Mouse (Mus musculus): ENCODE results near the gene Fkbp6. TPM values are rescaled to one million over a fixed set of nuclear protein-coding genes. Genes with fewer than 3 reads are reported as not detected.
"Not testable (repeated sequence)": the region's sequence is repeated elsewhere in the genome, so short reads cannot be mapped to it uniquely, and the experiment has no call there.

The Fkbp6 gene
- polyA plus RNA-seq, 1 experiment from 2014 or later, result not detected

- peak within 1 kb of the TSS; percentile 84 for H3K4me2 ChIP-seq
- WGBS, result under 1% methylated on average over 64 of the region's 64 CpGs
- H3K9ac ChIP-seq, result peak within 1 kb of the TSS; percentile 94
- H3K4me1 ChIP-seq, result peaks cover 14% of the 10 kb centered on the region
- H3K27me3 ChIP-seq, result no peaks in the 10 kb centered on the region
- H3K9me3 ChIP-seq, result no peaks in the 10 kb centered on the region; the same call in 1 of the 2 replicates
- peak within 1 kb of the TSS; percentile 99 for H3K4me3 ChIP-seq
- H3K36me3 ChIP-seq, result peaks cover 38% of the 10 kb centered on the region
- H3K27ac ChIP-seq, result peak within 1 kb of the TSS; percentile 81
- peak; percentile 60 for ATAC-seq (ENCODE audit: insufficient number of reproducible peaks, insufficient read depth, low FRiP score, low TSS enrichment, low read depth)
Observed at GRCm38 (mm10) chr5:135369787-135370654, 20.2 kb upstream of the Fkbp6 start, which contains the start of gene Nsun5. Gene Nsun5 (plus strand): TSS chr5:135369953.

GRCm38 (mm10) chr5:135369196-135369595 is 19.4 kb upstream of the Fkbp6 start:
- Histone ChIP-seq H3K4me2 (peak overlapping the region; percentile 84), H3K4me3 (peak overlapping the region; percentile 99), H3K9ac (peak overlapping the region; percentile 94), H3K36me3 (peaks cover 29% of the 10 kb centered on the region), H3K27ac (peak overlapping the region; percentile 81), H3K4me1 (peaks cover 11% of the 10 kb centered on the region)
- H3K27me3 ChIP-seq; ATAC-seq (ENCODE audit: insufficient number of reproducible peaks, insufficient read depth, low FRiP score, low TSS enrichment, low read depth); H3K9me3 ChIP-seq: not testable (repeated sequence)
- 59% methylated on average over 9 of the region's 9 CpGs for WGBS

- Histone ChIP-seq H3K4me1 (peaks cover 11% of the 10 kb centered on the region), H3K4me3 (no peak overlapping the region), H3K9ac (no peak overlapping the region), H3K4me2 (no peak overlapping the region), H3K27ac (no peak overlapping the region), H3K27me3 (no peaks in the 10 kb centered on the region), H3K36me3 (peaks cover 21% of the 10 kb centered on the region), H3K9me3 (no peaks in the 10 kb centered on the region)
- ATAC-seq (ENCODE audit: insufficient number of reproducible peaks, insufficient read depth, low FRiP score, low TSS enrichment, low read depth), result no peak
- WGBS, result 72% methylated on average over 6 of the region's 6 CpGs
Observed at GRCm38 (mm10) chr5:135368312-135368711, 18.5 kb upstream of the Fkbp6 start.

- H3K36me3 ChIP-seq, result peaks cover 17% of the 10 kb centered on the region
- H3K27ac ChIP-seq, result no peak overlapping the region
- H3K9me3 ChIP-seq, result no peaks in the 10 kb centered on the region
- H3K4me2 ChIP-seq, result no peak overlapping the region
- H3K4me1 ChIP-seq, result peaks cover 11% of the 10 kb centered on the region
- WGBS, result 52% methylated on average over 6 of the region's 6 CpGs
- H3K4me3 ChIP-seq, result no peak overlapping the region
- no peaks in the 10 kb centered on the region for H3K27me3 ChIP-seq
- H3K9ac ChIP-seq, result no peak overlapping the region
- no peak for ATAC-seq (ENCODE audit: insufficient number of reproducible peaks, insufficient read depth, low FRiP score, low TSS enrichment, low read depth)
Observed at GRCm38 (mm10) chr5:135367841-135368240, 18.0 kb upstream of the Fkbp6 start.

GRCm38 (mm10) chr5:135363540-135363939 is 13.7 kb upstream of the Fkbp6 start:
- H3K36me3 ChIP-seq, result no peaks in the 10 kb centered on the region
- H3K9ac ChIP-seq, result no peak overlapping the region
- 0 out of 2 replicates have a peak, but pooled peaks cover 3% of the 10 kb centered on the region for H3K9me3 ChIP-seq
- H3K4me3 ChIP-seq, result no peak overlapping the region
- WGBS, result 28% methylated on average over 12 of the region's 12 CpGs
- no peaks in the 10 kb centered on the region for H3K4me1 ChIP-seq
- no peaks in the 10 kb centered on the region for H3K27me3 ChIP-seq
- H3K4me2 ChIP-seq, result no peak overlapping the region
- H3K27ac ChIP-seq, result no peak overlapping the region
- no peak for ATAC-seq (ENCODE audit: insufficient number of reproducible peaks, insufficient read depth, low FRiP score, low TSS enrichment, low read depth)

- H3K36me3 ChIP-seq, result no peaks in the 10 kb centered on the region
- no peak for ATAC-seq (ENCODE audit: insufficient number of reproducible peaks, insufficient read depth, low FRiP score, low TSS enrichment, low read depth)
- 84% methylated on average over 3 of the region's 3 CpGs for WGBS
Observed at GRCm38 (mm10) chr5:135362572-135362971, 12.7 kb upstream of the Fkbp6 start.

GRCm38 (mm10) chr5:135359772-135360171 is 9.9 kb upstream of the Fkbp6 start:
- no peaks in the 10 kb centered on the region for H3K27me3 ChIP-seq

More at GRCm38 (mm10) chr5:135362572-135362971, 12.7 kb upstream of the Fkbp6 start:
- Histone ChIP-seq H3K4me2 (no peak overlapping the region), H3K4me3 (no peak overlapping the region), H3K27ac (no peak overlapping the region), H3K9ac (no peak overlapping the region), H3K4me1 (no peaks in the 10 kb centered on the region), H3K27me3 (no peaks in the 10 kb centered on the region), H3K9me3 (peaks cover 4% of the 10 kb centered on the region; the same call in 1 of the 2 replicates)

GRCm38 (mm10) chr5:135357556-135357955 is 7.7 kb upstream of the Fkbp6 start:
- H3K27ac ChIP-seq, result no peak overlapping the region
- ATAC-seq (ENCODE audit: insufficient number of reproducible peaks, insufficient read depth, low FRiP score, low TSS enrichment, low read depth), result 0 out of 2 replicates have a peak, but pooled peaks have one; percentile 78
- H3K9ac ChIP-seq, result no peak overlapping the region
- H3K4me2 ChIP-seq, result no peak overlapping the region
- H3K4me1 ChIP-seq, result no peaks in the 10 kb centered on the region
- 90% methylated on average over 2 of the region's 2 CpGs for WGBS
- no peak overlapping the region for H3K4me3 ChIP-seq
- H3K9me3 ChIP-seq, result peaks cover 6% of the 10 kb centered on the region; the same call in 1 of the 2 replicates
- no peaks in the 10 kb centered on the region for H3K36me3 ChIP-seq
- peaks cover 19% of the 10 kb centered on the region for H3K27me3 ChIP-seq

More at GRCm38 (mm10) chr5:135359772-135360171, 9.9 kb upstream of the Fkbp6 start:
- H3K27ac ChIP-seq, result no peak overlapping the region
- no peak for ATAC-seq (ENCODE audit: insufficient number of reproducible peaks, insufficient read depth, low FRiP score, low TSS enrichment, low read depth)
- peaks cover 6% of the 10 kb centered on the region; the same call in 1 of the 2 replicates for H3K9me3 ChIP-seq
- H3K4me3 ChIP-seq, result no peak overlapping the region
- no peak overlapping the region for H3K4me2 ChIP-seq
- 95% methylated on average over 2 of the region's 2 CpGs for WGBS
- H3K36me3 ChIP-seq, result no peaks in the 10 kb centered on the region
- H3K4me1 ChIP-seq, result no peaks in the 10 kb centered on the region
- no peak overlapping the region for H3K9ac ChIP-seq

GRCm38 (mm10) chr5:135356090-135356489 is 6.2 kb upstream of the Fkbp6 start:
- H3K27ac ChIP-seq, result no peak overlapping the region
- H3K4me2 ChIP-seq, result no peak overlapping the region
- 68% methylated on average over 1 of the region's 1 CpGs for WGBS
- H3K4me1 ChIP-seq, result no peaks in the 10 kb centered on the region
- no peak for ATAC-seq (ENCODE audit: insufficient number of reproducible peaks, insufficient read depth, low FRiP score, low TSS enrichment, low read depth)
- peaks cover 20% of the 10 kb centered on the region for H3K27me3 ChIP-seq
- no peak overlapping the region for H3K4me3 ChIP-seq
- H3K36me3 ChIP-seq, result no peaks in the 10 kb centered on the region
- peaks cover 6% of the 10 kb centered on the region; the same call in 1 of the 2 replicates for H3K9me3 ChIP-seq
- no peak overlapping the region for H3K9ac ChIP-seq

GRCm38 (mm10) chr5:135353564-135353963 is 3.7 kb upstream of the Fkbp6 start:
- WGBS, result 18% methylated on average over 20 of the region's 20 CpGs
- no peak overlapping the region for H3K4me2 ChIP-seq
- H3K4me1 ChIP-seq, result no peaks in the 10 kb centered on the region
- H3K27me3 ChIP-seq, result peaks cover 20% of the 10 kb centered on the region
- H3K9ac ChIP-seq, result no peak overlapping the region
- no peak overlapping the region for H3K27ac ChIP-seq
- H3K36me3 ChIP-seq, result no peaks in the 10 kb centered on the region
- no peak for ATAC-seq (ENCODE audit: insufficient number of reproducible peaks, insufficient read depth, low FRiP score, low TSS enrichment, low read depth)
- peaks cover 16% of the 10 kb centered on the region for H3K9me3 ChIP-seq
- H3K4me3 ChIP-seq, result no peak overlapping the region

- peaks cover 20% of the 10 kb centered on the region for H3K27me3 ChIP-seq
- peaks cover 16% of the 10 kb centered on the region for H3K9me3 ChIP-seq
- no peak for ATAC-seq (ENCODE audit: insufficient number of reproducible peaks, insufficient read depth, low FRiP score, low TSS enrichment, low read depth)
- no peaks in the 10 kb centered on the region for H3K4me1 ChIP-seq
- no peak within 1 kb of the TSS for H3K4me3 ChIP-seq
- no peak within 1 kb of the TSS for H3K27ac ChIP-seq
- 54% methylated on average over 9 of the region's 9 CpGs for WGBS
- H3K4me2 ChIP-seq, result no peak within 1 kb of the TSS
- no peak within 1 kb of the TSS for H3K9ac ChIP-seq
- H3K36me3 ChIP-seq, result no peaks in the 10 kb centered on the region
Observed at GRCm38 (mm10) chr5:135352995-135353394, 3.2 kb upstream of the Fkbp6 start, which contains the start of gene Trim50. Gene Trim50 (plus strand): TSS chr5:135353295.

- Histone ChIP-seq H3K36me3 (no peaks in the 10 kb centered on the region), H3K9me3 (peaks cover 13% of the 10 kb centered on the region), H3K4me3 (no peak overlapping the region), H3K27ac (no peak overlapping the region), H3K4me1 (no peaks in the 10 kb centered on the region), H3K27me3 (peaks cover 20% of the 10 kb centered on the region), H3K4me2 (no peak overlapping the region), H3K9ac (no peak overlapping the region)
- no peak for ATAC-seq (ENCODE audit: insufficient number of reproducible peaks, insufficient read depth, low FRiP score, low TSS enrichment, low read depth)
- WGBS, result 85% methylated on average over 13 of the region's 13 CpGs
Observed at GRCm38 (mm10) chr5:135351606-135352005, 1.8 kb upstream of the Fkbp6 start.

All from embryonic facial prominence, embryonic 13.5 days (tissue).